Mouse (Mus musculus) G1E (cell line): ENCODE results near the gene Gphn. TPM values are rescaled to one million over a fixed set of nuclear protein-coding genes. Genes with fewer than 3 reads are reported as not detected.

Experiments used
- ATAC-seq: 2 replicates; pipeline ENCODE4 v1.8.0; 2016; ENCODE audit warnings: mild to moderate bottlenecking; ENCODE audit not compliant: insufficient number of reproducible peaks, poor library complexity, low FRiP score, severe bottlenecking; ENCODE audit errors: extremely low read depth
- DNase-seq: peaks from one replicate; pipeline ENCODE4 v3.0.0; 2012; ENCODE audit warnings: low spot score
- H3K27me3 ChIP-seq: 2 replicates; pipeline ENCODE4 v1.6.1; 2012; ENCODE audit warnings: mild to moderate bottlenecking, low read length, inconsistent platforms; ENCODE audit not compliant: insufficient read depth
- H3K36me3 ChIP-seq: replicated peaks from 2 replicates; pipeline ENCODE3; 2012; ENCODE audit warnings: mild to moderate bottlenecking, inconsistent platforms
- H3K4me1 ChIP-seq: 2 replicates; pipeline ENCODE4 v1.6.1; 2012; ENCODE audit warnings: low read depth, low read length, inconsistent platforms, mixed read lengths; ENCODE audit not compliant: insufficient read depth
- H3K4me3 ChIP-seq: 2 replicates; pipeline ENCODE4 v1.5.1; 2012; ENCODE audit warnings: low read depth, mild to moderate bottlenecking, inconsistent platforms, low read length, moderate library complexity, mixed read lengths
- H3K9me3 ChIP-seq: replicated peaks from 2 replicates; pipeline ENCODE4 v1.6.1; 2012; ENCODE audit warnings: inconsistent platforms
- CTCF ChIP-seq: IDR thresholded peaks from 2 replicates; pipeline ENCODE4 v1.5.1; 2012; ENCODE audit warnings: low read depth, low read length, inconsistent platforms, mixed read lengths
- GATA1 ChIP-seq: IDR thresholded peaks from 2 replicates; pipeline ENCODE4 v1.6.1; 2012; ENCODE audit warnings: borderline replicate concordance, low read length, inconsistent platforms, mixed read lengths
- GATA2 ChIP-seq: IDR thresholded peaks from 2 replicates; pipeline ENCODE4 v1.6.1; 2012; ENCODE audit warnings: low read depth, low read length, inconsistent platforms, borderline replicate concordance
- POLR2AphosphoS5 ChIP-seq: IDR thresholded peaks from 2 replicates; pipeline ENCODE4 v1.6.1; 2012; ENCODE audit warnings: low read depth, low read length, inconsistent platforms; ENCODE audit not compliant: insufficient replicate concordance
- TAL1 ChIP-seq: conservative IDR thresholded peaks from 2 replicates; pipeline ENCODE4 v1.6.1; 2012; ENCODE audit warnings: low read depth, low read length, inconsistent platforms, mixed read lengths
- polyA plus RNA-seq: library from polyadenylated mRNA; stranded (reverse); fragments of >175 nt; gene quantifications from 2 replicates; pipeline ENCODE4 v1.2.3, GENCODE M21; 2012
- total RNA-seq, 2 experiments: library from RNA; stranded (forward) in 1 of 2; stranded (reverse) in 1 of 2; fragments of 200-1000 nt in 1 of 2; fragments of >200 nt in 1 of 2; fragmentation: Nextera tagmentation in 1 of 2; gene quantifications; 2 replicates each; pipeline ENCODE4 v1.2.3; 2014 to 2017

The Gphn gene
- total RNA-seq (2014; fragmentation: Nextera tagmentation) = 63.5 and 68.3 TPM in 2 replicates
- total RNA-seq (2017) = 26.2 and 29.1 TPM in 2 replicates
- polyA plus RNA-seq = 18.9 and 20.8 TPM in 2 replicates

DNA sequence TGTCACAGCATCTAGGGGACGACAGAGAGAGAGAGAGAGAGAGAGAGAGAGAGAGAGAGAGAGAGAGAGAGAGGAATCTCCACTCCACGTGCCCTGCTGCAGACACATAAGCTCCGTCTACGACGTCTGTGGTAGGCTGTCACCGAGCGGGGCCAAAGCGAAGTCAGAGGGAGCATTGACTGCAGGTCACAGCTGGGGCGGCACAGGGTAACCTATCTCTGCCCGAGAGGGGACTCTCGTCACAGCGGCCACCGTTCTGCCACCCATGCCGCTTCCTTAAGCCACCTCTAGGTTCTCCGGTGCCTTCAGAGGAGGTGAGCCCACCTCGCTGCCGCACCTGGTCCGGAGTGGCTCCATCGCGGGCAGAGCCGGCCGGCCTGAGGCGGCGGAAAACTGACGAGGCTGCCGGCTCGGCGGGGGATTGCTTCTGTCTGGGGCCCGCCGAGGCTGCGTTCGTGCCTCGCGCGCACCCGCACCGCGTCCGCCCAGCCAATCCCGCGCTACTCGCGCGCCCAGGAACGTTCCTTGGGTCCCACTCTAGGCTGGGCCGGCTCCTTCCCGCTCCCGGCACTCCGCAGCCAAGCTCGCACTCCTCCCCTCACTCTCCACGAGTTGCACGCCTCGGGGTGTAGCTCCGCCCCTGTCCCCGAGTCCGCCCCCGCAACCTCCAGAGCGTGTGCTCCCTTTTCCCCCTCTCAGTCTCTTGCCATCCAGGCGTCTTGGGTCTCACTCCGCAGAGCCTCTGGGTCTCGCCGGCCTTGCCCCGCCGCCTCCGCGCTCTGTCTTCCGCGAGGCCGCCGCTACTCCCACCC lies at the start of gene Gphn:
Gene Gphn (plus strand): TSS at position 673 of the 812 bp plus-strand sequence.
- H3K27me3 ChIP-seq = no peaks in the 10 kb centered on the region
- peak; percentile 79 for ATAC-seq
- TF ChIP-seq CTCF (no peak), TAL1 (no peak), GATA2 (no peak), POLR2AphosphoS5 (no peak; the same call in 1 of the 2 replicates), GATA1 (no peak)
- H3K4me3 ChIP-seq = peak within 1 kb of the TSS; percentile 99
- H3K36me3 ChIP-seq = peaks cover 3% of the 10 kb centered on the region
- H3K9me3 ChIP-seq = no peaks in the 10 kb centered on the region
- peak; percentile 89 for DNase-seq
- H3K4me1 ChIP-seq = peaks cover 26% of the 10 kb centered on the region

DNA sequence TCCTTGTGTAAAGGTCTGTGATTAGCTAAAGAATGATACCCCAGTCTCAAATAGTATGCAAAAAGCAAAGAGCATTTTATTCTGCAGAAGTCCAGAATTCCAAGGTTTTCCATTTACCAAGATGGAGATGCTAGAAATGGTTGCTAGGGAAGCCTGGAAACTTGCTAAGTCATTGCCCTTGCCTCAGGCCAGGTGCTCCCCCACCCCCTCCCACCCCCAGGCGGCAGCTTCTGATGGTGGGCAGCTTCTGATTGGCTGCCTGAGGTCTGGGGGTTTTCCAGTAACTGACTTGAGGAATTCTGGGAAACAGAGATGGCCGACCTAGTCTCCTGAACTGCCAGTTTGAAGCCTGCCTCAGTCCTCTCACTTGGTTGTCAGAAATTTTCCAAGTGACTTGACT lies 44.7 kb upstream of the Gphn start:
- TF ChIP-seq TAL1 (no peak), POLR2AphosphoS5 (no peak), GATA2 (no peak), GATA1 (no peak), CTCF (no peak)
- Histone ChIP-seq H3K4me3 (no peak overlapping the region), H3K27me3 (peaks cover 6% of the 10 kb centered on the region), H3K9me3 (no peaks in the 10 kb centered on the region), H3K4me1 (peaks cover 2% of the 10 kb centered on the region; the same call in 1 of the 2 replicates), H3K36me3 (no peaks in the 10 kb centered on the region)
- no peak for ATAC-seq
- no peak for DNase-seq

GRCm38 (mm10) chr12:78193942-78194341 lies 32.2 kb upstream of the Gphn start, which contains the start of gene Gm6657:
Gene Gm6657, plus strand, starts transcription at chr12:78194242.
- ATAC-seq = no peak
- Histone ChIP-seq H3K4me3 (no peak within 1 kb of the TSS), H3K4me1 (peaks cover 3% of the 10 kb centered on the region), H3K27me3 (0 out of 2 replicates have a peak, but pooled peaks cover 3% of the 10 kb centered on the region), H3K9me3 (no peaks in the 10 kb centered on the region), H3K36me3 (no peaks in the 10 kb centered on the region)
- TF ChIP-seq POLR2AphosphoS5 (no peak), TAL1 (no peak), GATA1 (no peak), CTCF (no peak), GATA2 (no peak)
- no peak for DNase-seq

GRCm38 (mm10) chr12:78195368-78195767 lies 30.8 kb upstream of the Gphn start:
- TF ChIP-seq GATA2 (no peak), POLR2AphosphoS5 (no peak), CTCF (no peak), GATA1 (no peak), TAL1 (no peak)
- DNase-seq (no peak), ATAC-seq (no peak)
- peaks cover 3% of the 10 kb centered on the region for H3K4me1 ChIP-seq
- H3K36me3 ChIP-seq = no peaks in the 10 kb centered on the region
- no peak overlapping the region for H3K4me3 ChIP-seq
- no peaks in the 10 kb centered on the region for H3K9me3 ChIP-seq
- H3K27me3 ChIP-seq = peaks cover 3% of the 10 kb centered on the region; the same call in 1 of the 2 replicates

DNA sequence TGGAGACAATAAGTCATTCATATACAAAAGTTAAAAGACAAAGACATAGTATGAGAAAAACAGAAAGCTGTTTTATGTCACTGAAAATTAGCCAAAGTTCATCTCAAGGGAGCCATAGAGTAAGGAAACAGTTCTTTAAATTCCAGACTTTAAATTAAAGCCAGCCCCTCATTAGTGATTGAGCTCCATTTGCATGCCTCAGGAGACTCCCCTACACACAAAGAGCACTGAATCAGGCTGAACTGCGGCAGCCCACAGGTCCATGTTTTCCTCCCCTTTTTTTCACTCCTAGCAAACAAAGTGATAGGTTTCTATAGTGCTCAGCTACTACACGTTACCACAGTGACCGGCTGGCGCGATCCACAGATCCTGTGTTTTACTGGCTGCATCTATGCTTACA lies 22.5 kb upstream of the Gphn start:
- no peaks in the 10 kb centered on the region for H3K36me3 ChIP-seq
- H3K9me3 ChIP-seq = no peaks in the 10 kb centered on the region
- no peak overlapping the region for H3K4me3 ChIP-seq
- TF ChIP-seq GATA2 (no peak), POLR2AphosphoS5 (no peak), GATA1 (no peak), TAL1 (no peak), CTCF (no peak)
- no peak for DNase-seq
- ATAC-seq = no peak
- H3K27me3 ChIP-seq = peaks cover 5% of the 10 kb centered on the region; the same call in 1 of the 2 replicates
- peaks cover 4% of the 10 kb centered on the region; the same call in 1 of the 2 replicates for H3K4me1 ChIP-seq

- H3K27me3 ChIP-seq = peaks cover 3% of the 10 kb centered on the region; the same call in 1 of the 2 replicates
- no peak for TF ChIP-seq GATA1
- peak; percentile 56; the same call in 1 of the 2 replicates for TF ChIP-seq CTCF
- no peaks in the 10 kb centered on the region for H3K36me3 ChIP-seq
- DNase-seq = peak; percentile 40
- no peak overlapping the region for H3K4me3 ChIP-seq
- peak; percentile 15; the same call in 1 of the 2 replicates for ATAC-seq
- peaks cover 4% of the 10 kb centered on the region; the same call in 1 of the 2 replicates for H3K4me1 ChIP-seq
- H3K9me3 ChIP-seq = no peaks in the 10 kb centered on the region
These were observed 20.1 kb upstream of the Gphn start for GRCm38 (mm10) chr12:78205915-78206570.
